Mouse (Mus musculus) ES-E14 (cell line): ENCODE results near the gene Snn. TPM values are rescaled to one million over a fixed set of nuclear protein-coding genes. Genes with fewer than 3 reads are reported as not detected.

ENCODE experiments used
- DNase-seq: peaks from one replicate; pipeline ENCODE4 v3.0.0-alpha.2; 2013; ENCODE audit warnings: low read depth, low spot score
- H3K27ac ChIP-seq: 2 replicates; pipeline ENCODE4 v1.5.1; 2012; ENCODE audit warnings: low read depth, mild to moderate bottlenecking, low read length, moderate library complexity, mixed read lengths; ENCODE audit not compliant: poor library complexity, insufficient read depth, severe bottlenecking
- H3K36me3 ChIP-seq: 2 replicates; pipeline ENCODE4 v1.6.1; 2012; ENCODE audit warnings: mild to moderate bottlenecking, low read length, moderate library complexity, mixed read lengths; ENCODE audit not compliant: control insufficient read depth, poor library complexity, insufficient read depth, severe bottlenecking
- H3K4me1 ChIP-seq, 2 experiments: fragments of 150-350 bp in 1 of 2; sonication (generic) in 1 of 2; 2 replicates each; pipeline ENCODE4 v1.6.1; 2012; ENCODE audit warnings: low read length in 2 of 2, mild to moderate bottlenecking in 1 of 2, mixed read lengths in 1 of 2; ENCODE audit not compliant: control insufficient read depth in 2 of 2, insufficient read depth in 2 of 2, poor library complexity in 1 of 2
- H3K4me3 ChIP-seq, 2 experiments: fragments of 150-350 bp in 1 of 2; sonication (generic) in 1 of 2; 2 replicates each; pipeline ENCODE4 v1.5.1; 2012; ENCODE audit warnings: low read length in 2 of 2, low read depth in 1 of 2, mild to moderate bottlenecking in 1 of 2, mixed read lengths in 1 of 2; ENCODE audit not compliant: insufficient read depth in 1 of 2, poor library complexity in 1 of 2, severe bottlenecking in 1 of 2
- H3K9ac ChIP-seq: 2 replicates; pipeline ENCODE4 v1.6.1; 2012; ENCODE audit warnings: low read depth, mild to moderate bottlenecking, low read length, mixed read lengths; ENCODE audit not compliant: poor library complexity, insufficient read depth, severe bottlenecking
- H3K9me3 ChIP-seq: fragments of 150-350 bp; sonication (generic); 2 replicates; pipeline ENCODE4 v1.6.1; 2012; ENCODE audit warnings: low read depth, mild to moderate bottlenecking, low read length; ENCODE audit not compliant: control insufficient read depth, insufficient read depth
- CHD2 ChIP-seq: IDR thresholded peaks from 2 replicates; pipeline ENCODE4 v1.6.1; 2014; ENCODE audit warnings: mild to moderate bottlenecking, low read depth, low read length, inconsistent platforms
- HCFC1 ChIP-seq: IDR thresholded peaks from 2 replicates; pipeline ENCODE4 v1.6.1; 2012; ENCODE audit warnings: low read length, inconsistent platforms, borderline replicate concordance; ENCODE audit not compliant: insufficient read depth
- MAFK ChIP-seq: IDR thresholded peaks from 2 replicates; pipeline ENCODE4 v1.6.1; 2014; ENCODE audit warnings: mild to moderate bottlenecking, low read depth, low read length, inconsistent platforms; ENCODE audit not compliant: insufficient read depth
- ZC3H11A ChIP-seq: IDR thresholded peaks from 2 replicates; pipeline ENCODE4 v1.6.1; 2012; ENCODE audit warnings: low read depth, mild to moderate bottlenecking, inconsistent platforms, low read length, borderline replicate concordance
- ZNF384 ChIP-seq: IDR thresholded peaks from 2 replicates; pipeline ENCODE4 v1.6.1; 2012; ENCODE audit warnings: low read depth, low read length, inconsistent platforms
- in situ Hi-C, 2 experiments: fragments of 600-800 bp; cut with MboI; formaldehyde crosslinking; loops; one replicate each; pipeline ENCODE4 v1.15.1; 2025; ENCODE audit warnings: low sequenced_read_pairs in 2 of 2, inconsistent platforms in 1 of 2; ENCODE audit not compliant: unreplicated experiment in 2 of 2
- total RNA-seq: library from RNA; depleted of rRNA; stranded (reverse); fragments of 300-350 nt; gene quantifications from 2 replicates; pipeline ENCODE4 v1.2.3, GENCODE M21; 2012

Gene Snn
- total RNA-seq, 1 experiment: 10.2 TPM

GRCm38 (mm10) chr16:11043239-11043638 lies 17.5 kb upstream of the Snn start:
- H3K36me3 ChIP-seq: no peaks in the 10 kb centered on the region
- no peaks in the 10 kb centered on the region for H3K4me1 ChIP-seq
- TF ChIP-seq ZNF384 (no peak), MAFK (no peak), HCFC1 (no peak), CHD2 (no peak), ZC3H11A (no peak)
- H3K4me3 ChIP-seq: no peak overlapping the region
- DNase-seq: no peak
- in situ Hi-C loops: no loop called here
- no peak overlapping the region for H3K9ac ChIP-seq
- no peak overlapping the region for H3K27ac ChIP-seq
- H3K9me3 ChIP-seq: no peaks in the 10 kb centered on the region

DNA sequence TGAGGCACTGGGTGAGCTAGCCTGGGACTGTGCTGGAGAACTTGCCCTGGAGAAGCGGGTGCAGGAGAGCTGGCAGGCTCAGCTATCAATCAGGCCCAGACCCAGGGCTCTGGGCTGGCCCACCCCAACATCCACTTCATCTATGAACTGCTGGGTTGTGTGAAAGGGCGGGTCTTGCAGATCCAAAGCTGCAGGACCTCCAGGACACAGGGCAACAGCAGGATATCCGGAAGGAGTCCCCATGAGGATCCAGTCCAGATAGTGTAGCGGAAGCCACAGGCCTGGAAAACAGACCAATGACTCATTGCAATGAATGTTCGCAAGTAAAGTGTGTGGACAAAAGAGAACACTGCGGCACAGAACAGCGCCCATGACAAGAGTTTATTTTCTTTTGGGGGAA lies 14.3 kb upstream of the Snn start:
- H3K9me3 ChIP-seq: no peaks in the 10 kb centered on the region
- DNase-seq: no peak
- no peak overlapping the region for H3K9ac ChIP-seq
- in situ Hi-C loops: no loop called here
- H3K36me3 ChIP-seq: no peaks in the 10 kb centered on the region
- TF ChIP-seq ZNF384 (no peak), HCFC1 (no peak), MAFK (no peak), ZC3H11A (no peak), CHD2 (no peak)
- H3K4me3 ChIP-seq: peak overlapping the region in 1 of 2 experiments; percentile 26; a peak in 1 of 4 replicates
- H3K4me1 ChIP-seq: no peaks in the 10 kb centered on the region
- no peak overlapping the region; the same call in 1 of the 2 replicates for H3K27ac ChIP-seq

DNA sequence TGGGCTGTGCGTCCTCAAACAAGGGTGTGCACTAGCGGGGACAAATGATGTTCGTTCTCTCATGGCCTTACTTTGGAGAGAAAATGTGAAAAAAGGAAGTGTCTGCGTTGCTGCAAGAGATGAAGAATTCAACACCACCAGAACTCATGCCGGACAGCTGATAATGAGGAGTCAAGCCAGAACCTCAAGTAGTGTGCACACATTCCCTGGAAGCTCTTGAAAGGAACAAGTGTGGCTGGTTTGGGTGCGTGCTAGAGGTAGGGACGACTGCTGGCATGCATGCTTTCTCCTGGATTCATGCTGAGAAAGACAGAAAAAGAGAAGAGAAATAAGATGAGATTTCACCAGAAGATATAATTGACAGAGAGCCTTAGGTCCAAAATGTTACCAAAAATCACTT lies 13.6 kb upstream of the Snn start:
- in situ Hi-C loops: no loop called here
- TF ChIP-seq ZC3H11A (no peak), ZNF384 (no peak), MAFK (no peak), HCFC1 (no peak), CHD2 (no peak)
- Histone ChIP-seq H3K27ac (no peak overlapping the region), H3K9ac (no peak overlapping the region), H3K4me1 (no peaks in the 10 kb centered on the region), H3K36me3 (no peaks in the 10 kb centered on the region), H3K9me3 (no peaks in the 10 kb centered on the region), H3K4me3 (no peak overlapping the region)
- no peak for DNase-seq

- DNase-seq: no peak
- Histone ChIP-seq H3K9me3 (no peaks in the 10 kb centered on the region), H3K27ac (no peak overlapping the region), H3K36me3 (no peaks in the 10 kb centered on the region), H3K9ac (no peak overlapping the region), H3K4me3 (no peak overlapping the region), H3K4me1 (peaks cover 0 to 2% of the 10 kb centered on the region in 2 experiments; a peak in 1 of 4 replicates)
- in situ Hi-C loops: no loop called here
- no peak for TF ChIP-seq MAFK
- TF ChIP-seq CHD2: no peak
- no peak for TF ChIP-seq ZC3H11A
- no peak for TF ChIP-seq HCFC1
- TF ChIP-seq ZNF384: no peak
Observed at GRCm38 (mm10) chr16:11050226-11050625, 10.5 kb upstream of the Snn start.

DNA sequence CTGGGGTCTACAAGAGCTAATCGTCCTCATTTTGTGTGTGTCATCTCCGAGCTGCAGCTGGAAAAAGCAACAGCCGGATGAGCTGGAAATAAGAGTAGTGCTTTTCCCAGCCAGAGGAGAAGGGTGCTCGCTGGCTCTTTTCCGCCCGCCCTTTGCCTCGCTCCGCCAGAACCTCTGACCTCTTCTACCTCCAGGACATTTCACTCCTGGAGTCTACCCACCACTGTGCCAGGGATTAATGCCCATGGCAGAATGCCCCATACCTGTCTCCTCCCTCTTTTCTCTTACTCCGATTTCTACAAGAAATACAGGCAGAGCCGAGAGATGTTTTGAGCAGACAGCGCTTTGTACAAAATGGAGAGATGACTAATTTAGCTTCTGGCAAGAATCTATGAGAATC lies 9.6 kb upstream of the Snn start:
- no peaks in the 10 kb centered on the region for H3K9me3 ChIP-seq
- peaks cover 0 to 2% of the 10 kb centered on the region in 2 experiments; a peak in 1 of 4 replicates for H3K4me1 ChIP-seq
- H3K9ac ChIP-seq: no peak overlapping the region
- H3K27ac ChIP-seq: no peak overlapping the region
- H3K36me3 ChIP-seq: no peaks in the 10 kb centered on the region
- in situ Hi-C loops: no loop called here
- DNase-seq: no peak
- no peak overlapping the region for H3K4me3 ChIP-seq
- no peak for TF ChIP-seq CHD2
- no peak for TF ChIP-seq HCFC1
- no peak for TF ChIP-seq MAFK
- no peak for TF ChIP-seq ZC3H11A
- TF ChIP-seq ZNF384: no peak
